Mouse (Mus musculus): Measurements from ENCODE around the gene Zfp618.

GRCm38 (mm10) chr4:63061411-63061810 is 96.0 kb downstream of the Zfp618 start:
- TF ChIP-seq ZNF384 (IDR thresholded peaks at IDR 0.05; ENCODE audit: low read depth, low read length) (no peak), ZKSCAN1 (IDR thresholded peaks at IDR 0.05; ENCODE audit: low read depth, low read length) (no peak), UBTF (IDR thresholded peaks at IDR 0.05; ENCODE audit: borderline replicate concordance, insufficient read depth, low read depth, low read length) (no peak), MAFK (IDR thresholded peaks at IDR 0.05; ENCODE audit: borderline replicate concordance, low read depth, low read length) (no peak), CTCF (IDR thresholded peaks at IDR 0.05 in 2 of 3, conservative IDR thresholded peaks at IDR 0.05 in 1 of 3; ENCODE audit: control insufficient read depth in 1 of 3, insufficient read depth in 1 of 3, low read depth in 2 of 3, low read length in 3 of 3, poor library complexity in 1 of 3, severe bottlenecking in 1 of 3) (no peak), EP300 (IDR thresholded peaks at IDR 0.05; ENCODE audit: low read depth in 1 of 2, low read length in 2 of 2) (no peak), CHD1 (IDR thresholded peaks at IDR 0.05; ENCODE audit: low read depth, low read length) (no peak), SMC3 (IDR thresholded peaks at IDR 0.05; ENCODE audit: low read depth, low read length) (no peak), MAZ (IDR thresholded peaks at IDR 0.05; ENCODE audit: low read depth, low read length) (no peak), POLR2A (IDR thresholded peaks at IDR 0.05; ENCODE audit: control insufficient read depth in 1 of 2, insufficient read depth in 1 of 2, low read depth in 1 of 2, low read length in 2 of 2, poor library complexity in 1 of 2) (no peak), ETS1 (IDR thresholded peaks at IDR 0.05; ENCODE audit: low read depth, low read length) (no peak), USF1 (IDR thresholded peaks at IDR 0.05; ENCODE audit: low read depth, low read length) (no peak)

All from MEL (cell line).